Mouse (Mus musculus) midbrain, embryonic 14.5 days (tissue): ENCODE data around the gene Galnt15. TPM values are rescaled to one million over a fixed set of nuclear protein-coding genes. Genes with fewer than 3 reads are reported as not detected.

Source experiments
- ATAC-seq: fragments of 200-750 bp; cut with Nextera tagmentation; 2 replicates; pipeline ENCODE4 v1.8.0; 2017; ENCODE audit warnings: moderate number of reproducible peaks, moderate library complexity; ENCODE audit not compliant: low FRiP score, low TSS enrichment
- DNase-seq: peaks from one replicate; pipeline ENCODE4 v3.0.0-alpha.2; 2015
- H3K27ac ChIP-seq: fragments of 300-500 bp; sonication (generic); replicated peaks from 2 replicates; pipeline ENCODE4 v1.5.1; 2014; ENCODE audit warnings: mild to moderate bottlenecking, low read depth, low read length, moderate library complexity
- H3K27me3 ChIP-seq: fragments of 300-500 bp; sonication (generic); 2 replicates; pipeline ENCODE4 v1.6.1; 2014; ENCODE audit warnings: low read length, control low read depth, mixed read lengths; ENCODE audit not compliant: control insufficient read depth, insufficient read depth
- H3K36me3 ChIP-seq: fragments of 300-500 bp; sonication (generic); 2 replicates; pipeline ENCODE4 v1.6.1; 2014; ENCODE audit warnings: low read length, control low read depth; ENCODE audit not compliant: control insufficient read depth, insufficient read depth
- H3K4me1 ChIP-seq: fragments of 300-500 bp; sonication (generic); 2 replicates; pipeline ENCODE4 v1.6.1; 2014; ENCODE audit warnings: mild to moderate bottlenecking, antibody characterized with exemption, low read length, control low read depth; ENCODE audit not compliant: control insufficient read depth, insufficient read depth
- H3K4me2 ChIP-seq: fragments of 300-500 bp; sonication (generic); 2 replicates; pipeline ENCODE4 v1.6.1; 2014; ENCODE audit warnings: mild to moderate bottlenecking, low read length, moderate library complexity
- H3K4me3 ChIP-seq: fragments of 300-500 bp; sonication (generic); replicated peaks from 2 replicates; pipeline ENCODE4 v1.5.1; 2014; ENCODE audit warnings: low read depth, low read length
- H3K9ac ChIP-seq: fragments of 300-500 bp; sonication (generic); replicated peaks from 2 replicates; pipeline ENCODE4 v1.6.1; 2014; ENCODE audit warnings: mild to moderate bottlenecking, low read length, moderate library complexity
- H3K9me3 ChIP-seq: fragments of 300-500 bp; sonication (generic); 2 replicates; pipeline ENCODE4 v1.6.1; 2016; ENCODE audit warnings: low read length, control low read depth, mixed read lengths; ENCODE audit not compliant: control insufficient read depth
- WGBS: fragments of 180-500 bp; shearing (Covaris S2); extraction: QIAGEN DNeasy Blood & Tissue Kit; methylation state at CpG from one replicate; pipeline ENCODE4 v1.1.7; 2014; 5-methylcytosine and 5-hydroxymethylcytosine counted together
- polyA plus RNA-seq: library from polyadenylated mRNA; unstranded; fragments of >200 nt; fragmentation: Nextera tagmentation; extraction: Ambion mirVana; gene quantifications from 2 replicates; pipeline ENCODE4 v1.2.1, GENCODE M21; 2014

Gene Galnt15
- polyA plus RNA-seq, 1 experiment from 2014 or later = 0.25 TPM

DNA sequence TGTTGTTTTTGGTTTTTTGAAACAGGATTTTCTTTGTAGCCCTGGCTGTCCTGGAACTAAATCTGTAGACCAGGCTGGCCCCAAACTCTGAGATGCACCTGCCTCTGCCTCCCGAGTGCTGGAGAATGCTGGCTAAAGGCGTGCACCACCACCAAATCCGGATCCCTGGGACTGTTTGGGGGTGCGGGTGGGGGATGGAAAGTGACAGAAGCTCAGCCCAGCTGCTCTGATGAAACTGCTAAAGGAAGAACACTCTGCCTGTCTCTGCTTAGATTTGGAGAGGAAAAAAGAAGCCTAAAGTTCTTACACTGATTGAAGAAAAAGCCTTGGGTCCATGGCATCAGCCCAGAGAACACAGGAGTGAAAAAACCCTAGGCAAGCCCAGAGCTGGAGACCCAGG lies 74.8 kb downstream of the Galnt15 start:
- DNase-seq (no peak), ATAC-seq (no peak)
- no peak overlapping the region for H3K4me2 ChIP-seq
- no peak overlapping the region for H3K4me3 ChIP-seq
- H3K9me3 ChIP-seq = no peaks in the 10 kb centered on the region
- no peaks in the 10 kb centered on the region for H3K4me1 ChIP-seq
- WGBS = 90% methylated on average over 4 of the region's 4 CpGs
- no peak overlapping the region for H3K9ac ChIP-seq
- no peak overlapping the region for H3K27ac ChIP-seq
- H3K27me3 ChIP-seq = no peaks in the 10 kb centered on the region
- H3K36me3 ChIP-seq = peaks cover 44% of the 10 kb centered on the region

DNA sequence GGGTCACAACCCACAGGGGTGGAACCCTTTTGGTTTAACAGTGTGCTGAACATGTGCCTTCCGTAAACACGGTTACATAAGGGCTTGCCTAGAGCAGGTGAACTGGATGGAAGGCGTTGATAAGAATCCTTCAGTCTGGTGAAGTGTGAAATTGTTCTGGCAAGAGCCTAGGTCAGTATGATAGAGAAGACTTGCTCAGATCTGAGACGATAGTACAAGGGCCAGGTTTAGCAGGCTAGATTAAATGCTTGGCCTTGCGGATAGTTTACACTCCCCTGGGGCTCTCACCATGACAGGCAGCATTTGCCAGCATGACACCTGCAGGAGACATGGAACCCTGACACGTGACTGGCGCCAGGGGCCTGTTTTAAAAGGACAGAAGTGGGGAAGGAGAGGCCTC lies 76.9 kb downstream of the Galnt15 start:
- 59% methylated on average over 7 of the region's 7 CpGs for WGBS
- no peaks in the 10 kb centered on the region for H3K27me3 ChIP-seq
- no peaks in the 10 kb centered on the region for H3K4me1 ChIP-seq
- H3K4me3 ChIP-seq = no peak overlapping the region
- no peaks in the 10 kb centered on the region for H3K9me3 ChIP-seq
- no peak overlapping the region for H3K9ac ChIP-seq
- no peak for ATAC-seq
- H3K36me3 ChIP-seq = peaks cover 23% of the 10 kb centered on the region
- no peak overlapping the region for H3K27ac ChIP-seq
- H3K4me2 ChIP-seq = no peak overlapping the region
- no peak for DNase-seq

DNA sequence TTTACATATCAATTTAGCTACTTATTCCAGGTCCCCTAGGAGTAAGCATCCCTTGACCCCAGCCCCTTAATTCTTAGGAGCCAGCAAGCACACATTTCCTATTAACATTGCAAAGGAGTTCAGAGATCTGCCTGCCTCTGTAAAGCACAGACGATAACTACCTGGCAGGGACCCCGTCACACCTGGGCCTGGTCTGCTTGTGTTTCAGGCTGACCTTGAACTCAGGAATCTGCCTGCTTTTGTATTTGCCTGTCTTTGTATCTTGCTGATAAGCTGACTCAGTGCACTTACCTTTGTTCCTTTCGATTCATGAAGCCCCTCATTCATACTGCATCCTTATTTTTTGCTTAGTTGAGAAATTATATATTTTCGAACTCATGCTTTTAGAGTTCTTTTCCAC lies 78.1 kb downstream of the Galnt15 start:
- no peak for DNase-seq
- Histone ChIP-seq H3K4me1 (no peaks in the 10 kb centered on the region), H3K9me3 (no peaks in the 10 kb centered on the region), H3K27me3 (no peaks in the 10 kb centered on the region), H3K9ac (no peak overlapping the region), H3K36me3 (peaks cover 19% of the 10 kb centered on the region), H3K27ac (no peak overlapping the region), H3K4me3 (no peak overlapping the region), H3K4me2 (no peak overlapping the region)
- WGBS = 92% methylated on average over 4 of the region's 4 CpGs
- no peak for ATAC-seq

Other genes starting within 250 kb of the Galnt15 start
- gene Ankrd28, start 198.3 kb upstream of the Galnt15 start, polyA plus RNA-seq = 10.1 and 15.3 TPM in 2 replicates
- 11.7 and 16.4 TPM in 2 replicates for gene Oxnad1, start 56.4 kb downstream of the Galnt15 start, polyA plus RNA-seq
- gene Dph3, start 56.7 kb downstream of the Galnt15 start, polyA plus RNA-seq = 81.2 and 93.2 TPM in 2 replicates
- not detected in 2 replicates for gene Msmb, start 113.0 kb downstream of the Galnt15 start, polyA plus RNA-seq
- 94.6 and 126 TPM in 2 replicates for gene Ncoa4, start 130.9 kb downstream of the Galnt15 start, polyA plus RNA-seq
- 214 and 233 TPM in 2 replicates for gene Timm23, start 172.9 kb downstream of the Galnt15 start, polyA plus RNA-seq
- gene Parg, start 173.0 kb downstream of the Galnt15 start, polyA plus RNA-seq = 31.5 and 49.6 TPM in 2 replicates